ENCODE assay signal across 17 mouse cellular contexts in the genomic region with DNA sequence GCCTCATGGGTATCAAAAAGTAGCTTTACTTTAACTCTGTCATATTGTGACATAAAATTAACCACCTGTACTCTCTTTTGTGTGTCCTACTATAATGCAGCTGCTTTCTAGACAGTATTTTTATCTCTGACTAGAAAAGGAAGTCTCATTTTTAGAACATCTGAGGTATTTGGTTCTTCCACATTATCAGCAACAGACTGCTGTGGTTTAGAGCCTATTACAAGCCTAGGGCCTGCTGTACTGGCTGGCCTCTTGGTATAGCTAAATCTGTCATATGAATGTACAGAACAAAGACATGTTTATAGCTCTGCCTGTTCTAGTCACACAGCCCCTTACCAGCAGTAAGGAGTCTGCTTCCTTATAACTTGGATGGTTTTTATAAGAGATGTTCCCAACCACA.
"Had no signal": no experiment of that assay in that cellular context is flagged by ENCODE, and none has a peak within 500 bp of the region (broad histone marks: within the 10 kb centered on the region; RNA-seq: fewer than 3 reads in every experiment).

No protein-coding gene starts in this region.

- H3K9me3 ChIP-seq: kidney, embryonic 15.5 days; limb, embryonic 12.5 days; limb, embryonic 15.5 days; megakaryocyte, embryonic 14.5 days had no signal

- H3K27ac ChIP-seq: limb, embryonic 12.5 days; limb, embryonic 15.5 days; liver, embryonic 14.5 days; macrophage had no signal

- DNase-seq: kidney, adult 2 months; kidney, postnatal 10 days; kidney, postnatal 36 days; layer of hippocampus, adult 9-11 months; left cerebral cortex, postnatal 4 days; liver, postnatal 0 days; lung, embryonic 14.5 days; midbrain, embryonic 14.5 days; thymus, adult 18-20 months; thymus, postnatal 36 days had no signal

- H3K27me3 ChIP-seq: kidney, embryonic 15.5 days; limb, embryonic 12.5 days; limb, embryonic 15.5 days had no signal

- ATAC-seq: liver, postnatal 0 days; lung, postnatal 0 days had no signal

- H3K36me3 ChIP-seq: kidney, embryonic 15.5 days; limb, embryonic 12.5 days; limb, embryonic 15.5 days had no signal

- H3K4me3 ChIP-seq: kidney, embryonic 15.5 days; limb, embryonic 12.5 days; limb, embryonic 15.5 days; megakaryocyte, embryonic 14.5 days had no signal
